Mouse (Mus musculus) frontal cortex, adult 2 months (tissue): ENCODE data around the gene Nudt15. TPM values are rescaled to one million over a fixed set of nuclear protein-coding genes. Genes with fewer than 3 reads are reported as not detected.

Source experiments
- DNase-seq, 2 experiments: peaks; one replicate each; pipeline ENCODE4 v3.0.0; 2022; ENCODE audit warnings: low spot score in 1 of 2; ENCODE audit errors: extremely low spot score in 1 of 2
- polyA plus RNA-seq: library from polyadenylated mRNA; depleted of rRNA; stranded (reverse); fragments of >200 nt; gene quantifications from 2 replicates; pipeline ENCODE4 v1.2.3, GENCODE M21; 2012; rRNA removed

Gene Nudt15
- polyA plus RNA-seq, 1 experiment, result 3.9 TPM

GRCm38 (mm10) chr14:73474636-73475093 lies 73.4 kb downstream of the Nudt15 start:
- peak; percentile 42 to 73 for DNase-seq

GRCm38 (mm10) chr14:73473670-73474460 lies 74.2 kb downstream of the Nudt15 start:
- DNase-seq, result peak in 1 of 2 experiments; percentile 53

- DNase-seq, result no peak
Observed at GRCm38 (mm10) chr14:73472205-73472604, 75.8 kb downstream of the Nudt15 start.

GRCm38 (mm10) chr14:73470593-73470992 lies 77.4 kb downstream of the Nudt15 start:
- DNase-seq, result peak in 1 of 2 experiments; percentile 25

GRCm38 (mm10) chr14:73469506-73469905 lies 78.5 kb downstream of the Nudt15 start:
- peak; percentile 68 to 92 for DNase-seq

Other genes starting within 250 kb of the Nudt15 start
- 24.3 and 27.2 TPM in 2 replicates for gene Rb1, start 222.4 kb downstream of the Nudt15 start, polyA plus RNA-seq
- gene Itm2b, start 163.0 kb downstream of the Nudt15 start, polyA plus RNA-seq, result 1,263 and 1,284 TPM in 2 replicates
- 39.8 and 43.5 TPM in 2 replicates for gene Med4, start 38.2 kb downstream of the Nudt15 start, polyA plus RNA-seq
- 102 and 127 TPM in 2 replicates for gene Sucla2, start 22.9 kb downstream of the Nudt15 start, polyA plus RNA-seq
- not detected in 2 replicates for gene Gm21750, start 113.0 kb upstream of the Nudt15 start, polyA plus RNA-seq